Mouse (Mus musculus) testis, postnatal 14 days (tissue): Measurements from ENCODE around the gene Psmd13.

Experiments
- DNase-seq: peaks from one replicate; pipeline ENCODE4 v3.0.0; 2021; ENCODE audit warnings: low spot score

The Psmd13 gene

DNA sequence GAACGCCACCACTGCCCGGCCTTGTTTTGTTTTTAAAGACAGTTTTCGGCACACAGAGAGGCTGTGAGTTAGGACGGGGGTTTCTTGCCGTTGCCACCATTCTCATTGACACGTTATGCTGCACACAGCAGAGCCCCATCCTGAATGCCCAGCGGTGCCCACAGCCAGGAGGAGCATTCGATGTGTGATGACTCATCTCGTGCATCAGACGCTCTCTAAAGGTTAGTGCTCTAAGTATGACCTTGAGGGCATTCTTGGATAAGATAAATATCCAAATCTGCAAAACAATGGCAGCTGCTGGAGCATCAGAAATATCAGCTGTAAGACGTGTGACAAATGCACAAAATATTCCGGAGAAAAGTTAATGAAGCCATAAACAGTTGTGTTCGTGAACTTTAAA lies 25.4 kb downstream of the Psmd13 start:
- DNase-seq = no peak

DNA sequence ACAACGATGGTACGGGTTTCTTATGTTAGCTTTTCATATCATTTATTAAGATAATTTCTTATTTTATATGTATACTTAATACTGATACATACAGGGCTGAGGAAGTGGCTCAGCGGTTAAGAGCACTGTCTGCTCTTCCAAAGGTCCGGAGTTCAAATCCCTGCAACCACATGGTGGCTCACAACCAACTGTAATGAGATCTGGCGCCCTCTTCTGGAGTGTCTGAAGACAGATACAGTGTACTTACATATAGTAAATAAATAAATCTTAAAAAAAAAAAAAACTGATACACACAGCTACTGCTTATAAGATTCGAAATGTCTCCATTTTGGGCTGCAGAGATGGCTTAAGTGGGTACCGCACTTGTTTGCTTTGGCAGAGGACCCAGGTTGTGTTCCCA lies 25.9 kb downstream of the Psmd13 start:
- no peak for DNase-seq

DNA sequence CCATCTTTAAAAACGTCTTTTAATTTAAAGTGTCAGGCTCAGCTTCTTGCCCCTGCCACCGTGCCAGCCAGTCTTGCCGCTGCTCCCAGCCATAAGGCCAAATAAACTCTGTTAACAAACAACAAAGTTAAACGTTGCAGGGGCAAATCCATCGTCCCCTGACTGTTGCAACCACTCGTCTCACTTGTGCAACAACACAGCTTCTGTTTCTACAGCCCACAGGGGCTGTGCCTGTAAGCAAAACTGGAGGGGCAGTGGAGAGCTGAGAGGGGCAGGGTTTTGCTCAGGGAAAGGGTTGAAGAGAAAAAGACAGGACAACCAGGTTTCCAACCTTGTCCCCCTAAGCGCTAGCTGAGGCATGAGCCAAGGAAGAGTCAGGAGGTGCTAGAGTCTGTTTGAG lies 26.4 kb downstream of the Psmd13 start:
- DNase-seq = no peak

DNA sequence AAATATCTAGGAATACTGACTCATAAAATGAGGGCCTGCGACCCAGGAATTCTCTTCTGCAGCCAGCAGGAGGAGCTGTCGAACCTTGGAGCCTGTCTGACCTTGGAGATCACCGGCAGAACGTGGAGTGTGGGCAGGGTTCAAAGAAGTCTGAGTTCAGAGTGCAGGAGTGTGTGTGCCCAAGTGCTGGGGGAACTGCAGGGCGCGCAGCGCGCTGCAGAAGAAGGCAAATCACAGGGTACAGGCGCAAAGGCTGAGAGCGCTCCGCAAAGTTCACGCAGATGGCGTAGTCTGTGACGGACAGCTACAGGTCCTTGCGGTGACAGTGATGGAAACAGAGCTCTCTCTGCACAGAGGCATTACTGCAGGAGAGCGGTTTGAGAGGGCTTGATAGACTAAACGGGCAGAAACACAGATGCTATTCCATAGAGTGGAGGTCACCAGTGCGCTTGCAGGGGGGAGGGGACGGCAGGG lies 26.9 kb downstream of the Psmd13 start:
- peak; percentile 69 for DNase-seq

DNA sequence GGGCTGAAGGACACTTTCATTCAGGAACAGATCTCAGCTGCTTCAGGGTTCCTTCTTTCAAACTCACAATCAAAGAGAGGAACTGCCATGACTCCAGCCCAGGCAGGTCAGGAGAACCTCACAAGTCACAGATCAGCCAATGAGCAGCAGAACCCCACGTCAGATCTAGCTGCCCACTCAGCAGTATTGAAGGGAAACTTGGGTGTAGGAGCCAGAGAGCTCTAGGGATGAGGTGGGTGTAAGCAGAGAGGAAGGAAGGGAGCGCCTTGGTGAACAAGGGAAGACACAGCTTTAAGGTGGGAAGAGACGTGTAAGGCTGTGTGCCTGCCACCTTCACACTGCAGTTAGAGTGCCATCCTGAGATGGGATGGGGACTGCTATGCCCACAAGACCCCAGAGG lies 30.5 kb downstream of the Psmd13 start:
- no peak for DNase-seq

DNA sequence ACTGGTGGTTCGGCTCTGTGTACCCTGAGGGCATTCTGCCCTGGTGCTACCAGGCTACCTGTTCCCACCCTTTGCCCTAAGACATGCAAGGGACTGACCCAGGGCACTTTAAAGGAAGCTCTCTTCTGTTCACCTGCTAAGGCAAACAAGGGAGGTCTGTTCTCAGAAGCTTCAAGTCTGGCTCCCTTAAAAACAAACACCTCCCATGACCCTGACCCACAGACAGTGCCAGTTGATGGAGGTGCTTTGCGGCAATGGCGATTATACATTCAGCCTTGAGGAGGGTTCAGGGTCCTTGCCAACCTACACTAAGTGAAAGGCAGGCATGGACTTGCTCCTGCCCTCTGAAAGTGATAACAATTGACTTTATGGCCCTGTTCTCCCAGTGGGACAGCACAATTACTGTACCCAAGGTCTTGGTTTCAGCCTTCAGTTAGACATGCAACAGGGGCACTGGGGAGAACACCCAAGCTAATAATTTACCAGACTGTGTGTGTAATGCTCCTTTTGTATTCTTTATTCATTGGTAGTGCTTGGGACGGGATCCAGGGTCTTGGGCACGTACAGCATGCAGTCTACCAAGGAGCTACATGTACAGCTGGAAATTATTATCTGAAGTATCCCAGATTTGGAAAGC lies 31.2 kb downstream of the Psmd13 start:
- no peak for DNase-seq

DNA sequence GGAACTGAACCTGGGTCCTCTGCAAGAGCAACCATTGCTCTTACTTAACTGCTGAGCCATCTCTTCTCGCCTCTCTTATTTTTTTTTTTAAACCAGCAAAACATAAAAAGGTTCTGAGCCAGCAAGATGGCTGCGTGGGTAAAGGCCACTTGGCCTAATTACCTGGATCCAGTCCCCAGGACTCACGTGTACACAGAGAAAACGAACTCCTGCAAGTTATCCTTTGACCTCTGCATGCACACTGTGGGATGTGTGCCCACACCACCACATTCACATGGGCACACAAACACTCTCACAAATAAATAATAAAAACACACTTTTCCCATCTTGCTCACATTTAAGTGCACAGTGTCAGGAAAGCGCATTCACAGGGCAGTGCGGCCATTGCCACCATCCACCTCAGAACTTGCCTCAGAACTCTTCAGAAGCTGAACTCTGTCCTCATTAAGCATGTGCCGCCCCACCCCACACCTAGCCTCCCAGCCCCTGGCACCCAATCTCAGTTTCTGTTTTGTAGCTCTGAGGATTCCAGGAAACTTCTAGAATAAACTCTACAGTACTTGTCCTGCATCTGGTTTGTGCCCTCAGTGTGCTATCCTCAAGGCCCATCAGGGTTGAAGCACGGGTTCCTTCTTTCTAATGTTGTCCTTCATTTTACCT lies 32.4 kb downstream of the Psmd13 start:
- no peak for DNase-seq

DNA sequence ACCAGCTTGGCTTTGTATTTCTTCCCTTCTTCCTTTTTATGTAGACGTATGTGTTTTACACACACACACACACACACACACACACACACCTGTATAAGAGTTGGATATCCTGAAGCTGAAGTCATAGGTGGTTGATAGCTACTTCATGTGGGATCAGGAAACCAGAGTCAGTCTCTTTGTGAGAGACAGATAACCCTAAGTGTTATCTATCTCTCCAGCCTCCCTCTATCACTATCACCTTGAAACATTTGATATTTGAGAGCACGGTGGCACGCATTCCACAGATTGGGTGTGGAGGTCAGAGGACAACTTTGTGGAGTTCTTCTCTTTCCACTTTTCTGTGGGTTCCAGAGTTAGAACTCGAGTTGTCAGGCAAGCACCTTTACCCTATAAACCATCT lies 38.1 kb downstream of the Psmd13 start:
- no peak for DNase-seq

DNA sequence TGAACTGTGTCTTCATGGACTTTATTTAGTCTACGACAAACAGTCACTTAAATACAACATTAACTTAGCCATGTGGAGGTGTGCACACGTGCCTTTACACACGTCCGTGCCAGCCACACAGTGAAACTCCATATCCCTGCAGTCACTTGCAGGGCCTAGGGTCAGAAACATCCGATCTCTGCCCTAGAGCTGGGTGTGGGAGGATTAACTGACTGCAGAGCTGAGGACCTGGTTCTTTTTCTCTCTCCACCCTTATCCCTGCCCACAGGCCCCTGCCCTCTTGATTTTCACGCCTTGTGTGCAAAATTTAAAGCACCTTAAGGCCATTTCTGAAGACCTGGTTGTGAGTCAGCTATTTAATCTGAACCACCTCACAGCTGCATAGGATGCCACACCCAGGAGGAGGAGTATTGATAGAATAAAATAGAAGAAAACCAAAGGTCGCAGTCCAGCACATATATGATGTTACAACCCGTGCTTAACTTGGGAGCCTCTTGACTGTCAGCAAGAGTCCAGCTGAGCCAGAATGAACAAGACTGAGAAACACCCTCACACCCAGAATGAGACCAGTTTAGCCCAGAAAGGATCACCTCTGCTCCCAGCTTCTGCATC lies 38.8 kb downstream of the Psmd13 start, which contains the start of gene Nlrp6:
Nlrp6 (plus strand) TSS at position 485 of the 612 bp plus-strand sequence.
- DNase-seq = no peak

DNA sequence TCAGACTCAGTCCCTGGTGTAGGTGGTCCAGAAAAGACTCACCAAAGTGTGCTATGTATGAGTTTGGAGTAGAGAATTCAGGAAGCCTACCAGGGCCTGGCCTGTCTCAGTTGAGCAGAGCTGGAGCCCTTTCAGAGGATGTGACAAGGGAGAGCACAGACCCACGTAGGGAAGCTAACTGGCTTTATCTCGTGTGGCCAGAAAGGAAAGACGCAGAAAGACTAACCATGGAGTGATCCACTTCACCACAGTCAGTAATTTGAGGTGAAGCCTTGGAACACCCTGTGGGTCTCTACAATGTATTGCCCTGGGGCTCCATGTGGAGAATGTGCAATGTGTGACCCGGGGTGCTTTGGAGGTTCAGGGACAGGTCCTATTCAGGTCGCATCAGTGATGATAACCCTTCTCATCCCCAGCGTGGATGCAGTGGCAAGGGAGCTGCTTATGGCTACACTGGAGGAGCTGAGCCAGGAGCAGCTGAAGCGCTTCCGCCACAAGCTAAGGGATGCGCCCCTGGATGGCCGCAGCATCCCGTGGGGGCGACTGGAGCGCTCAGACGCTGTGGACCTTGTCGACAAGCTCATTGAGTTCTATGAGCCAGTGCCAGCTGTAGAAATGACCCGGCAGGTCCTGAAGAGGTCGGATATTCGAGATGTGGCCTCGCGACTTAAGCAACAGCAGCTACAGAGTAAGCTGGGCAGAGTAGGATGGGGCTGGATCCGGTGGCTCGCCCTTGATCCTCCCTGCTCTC lies 39.6 kb downstream of the Psmd13 start:
- no peak for DNase-seq

DNA sequence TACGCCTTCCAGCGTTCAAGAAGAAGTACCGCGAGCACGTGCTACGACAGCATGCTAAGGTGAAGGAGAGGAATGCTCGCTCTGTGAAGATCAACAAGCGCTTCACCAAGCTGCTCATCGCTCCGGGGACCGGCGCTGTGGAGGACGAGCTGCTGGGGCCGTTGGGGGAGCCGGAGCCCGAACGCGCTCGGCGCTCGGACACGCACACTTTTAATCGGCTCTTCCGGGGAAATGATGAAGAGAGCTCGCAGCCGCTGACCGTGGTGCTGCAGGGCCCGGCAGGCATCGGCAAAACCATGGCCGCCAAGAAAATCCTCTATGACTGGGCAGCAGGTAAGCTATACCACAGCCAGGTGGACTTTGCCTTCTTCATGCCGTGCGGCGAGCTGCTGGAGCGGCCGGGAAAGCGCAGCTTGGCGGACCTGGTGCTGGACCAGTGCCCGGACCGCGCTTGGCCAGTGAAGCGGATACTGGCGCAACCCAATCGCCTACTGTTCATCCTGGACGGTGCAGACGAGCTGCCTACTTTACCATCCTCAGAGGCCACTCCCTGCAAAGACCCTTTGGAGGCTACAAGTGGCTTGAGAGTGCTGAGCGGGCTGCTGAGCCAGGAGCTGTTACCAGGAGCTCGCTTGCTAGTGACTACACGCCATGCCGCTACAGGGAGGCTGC lies 40.8 kb downstream of the Psmd13 start:
- no peak for DNase-seq

DNA sequence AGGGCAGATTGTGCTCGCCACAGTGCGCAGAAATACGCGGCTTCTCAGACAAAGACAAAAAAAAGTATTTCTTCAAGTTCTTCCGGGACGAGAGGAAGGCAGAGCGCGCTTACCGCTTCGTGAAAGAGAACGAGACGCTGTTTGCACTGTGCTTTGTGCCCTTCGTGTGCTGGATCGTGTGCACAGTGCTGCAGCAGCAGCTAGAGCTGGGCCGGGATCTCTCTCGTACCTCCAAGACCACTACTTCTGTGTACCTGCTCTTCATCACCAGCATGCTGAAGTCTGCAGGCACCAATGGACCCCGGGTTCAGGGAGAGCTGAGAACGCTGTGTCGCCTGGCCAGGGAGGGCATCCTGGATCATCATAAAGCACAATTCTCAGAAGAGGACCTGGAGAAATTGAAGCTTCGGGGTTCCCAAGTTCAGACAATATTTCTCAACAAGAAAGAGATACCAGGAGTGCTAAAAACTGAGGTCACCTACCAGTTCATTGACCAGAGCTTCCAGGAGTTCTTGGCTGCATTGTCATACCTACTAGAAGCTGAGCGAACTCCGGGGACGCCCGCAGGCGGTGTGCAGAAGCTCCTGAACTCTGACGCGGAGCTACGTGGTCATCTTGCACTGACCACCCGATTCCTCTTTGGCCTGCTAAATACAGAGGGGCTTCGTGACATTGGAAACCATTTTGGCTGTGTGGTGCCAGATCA lies 41.5 kb downstream of the Psmd13 start:
- DNase-seq = no peak

DNA sequence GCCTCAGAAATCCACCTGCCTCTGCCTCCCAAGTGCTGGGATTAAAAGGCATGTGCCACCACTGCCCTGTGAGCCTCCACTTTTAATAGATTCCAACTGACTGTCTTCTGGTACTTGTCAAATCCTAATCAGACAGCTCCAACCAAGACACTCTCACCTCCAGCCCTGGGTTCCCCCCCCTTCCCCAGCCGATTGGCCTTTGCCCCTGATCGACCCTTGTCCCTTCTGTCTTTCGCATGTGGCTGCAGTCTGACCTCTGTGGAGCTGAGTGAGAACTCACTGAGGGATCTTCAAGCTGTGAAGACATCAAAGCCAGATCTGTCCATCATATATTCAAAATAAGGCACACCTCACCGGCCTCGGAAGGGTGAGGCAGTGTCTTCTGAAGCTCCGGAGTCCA lies 45.4 kb downstream of the Psmd13 start:
- no peak for DNase-seq

DNA sequence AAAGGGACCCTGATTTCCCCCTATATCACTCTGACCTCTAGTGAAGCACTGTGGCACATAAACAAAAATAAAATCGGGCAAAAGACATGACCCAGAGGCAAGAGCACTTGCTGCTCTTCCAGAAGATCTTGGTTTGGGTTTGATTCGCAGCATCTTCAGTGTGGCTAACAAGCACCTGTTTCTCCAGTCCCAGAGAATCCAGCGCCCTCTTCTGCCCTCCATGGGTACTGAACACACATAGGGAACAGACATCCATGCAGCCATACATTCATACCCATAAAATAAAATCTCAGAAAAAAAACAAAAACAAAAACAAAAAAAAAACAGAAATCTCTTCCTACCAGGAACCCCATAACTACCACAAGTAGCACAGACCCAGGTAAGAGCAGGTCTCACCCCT lies 56.7 kb downstream of the Psmd13 start:
- no peak for DNase-seq

DNA sequence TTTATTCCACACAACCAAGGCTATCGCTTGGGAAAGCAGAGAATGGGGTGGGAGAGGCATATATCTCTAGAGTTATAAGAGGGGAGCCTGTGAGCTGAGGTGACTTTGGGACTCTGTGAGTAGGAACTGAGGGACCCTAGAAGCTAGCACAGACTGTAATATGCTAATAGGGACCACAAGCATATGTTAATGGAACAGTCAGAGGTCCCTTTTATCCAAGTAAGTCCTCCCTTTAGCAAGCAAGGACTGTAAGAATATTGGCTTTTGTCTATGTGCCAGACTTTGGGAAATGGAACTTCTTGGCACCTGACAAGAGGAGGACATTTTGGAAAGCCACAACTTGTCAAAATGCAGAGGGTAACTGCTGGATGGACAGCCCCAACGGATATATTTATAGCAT lies 57.1 kb downstream of the Psmd13 start:
- no peak for DNase-seq

DNA sequence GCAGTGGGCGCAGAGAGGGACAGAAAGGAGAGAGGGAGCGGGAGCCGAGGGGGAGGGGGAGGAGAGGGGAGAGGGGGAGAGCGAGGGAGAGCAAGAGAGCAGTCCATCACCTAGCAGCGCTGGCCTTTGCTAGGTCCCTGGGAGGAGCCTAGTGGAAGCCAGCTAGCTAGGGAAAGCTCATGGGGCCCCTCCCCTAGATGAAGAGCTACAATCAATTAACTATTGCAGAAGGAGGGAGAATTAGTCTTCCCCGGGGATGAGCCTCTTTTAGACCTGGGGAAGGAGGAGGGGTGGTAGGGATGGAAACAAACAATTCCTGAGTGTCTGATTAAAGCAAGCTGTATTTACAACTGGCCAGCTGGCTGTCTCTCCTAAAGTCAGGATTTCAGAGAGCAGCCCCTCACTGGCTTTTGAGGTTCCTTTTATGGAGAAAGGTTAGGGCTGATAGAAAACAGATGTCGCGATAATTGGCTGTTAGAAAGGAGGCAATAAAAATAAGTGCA lies 58.0 kb downstream of the Psmd13 start:
- peak; percentile 52 for DNase-seq

DNA sequence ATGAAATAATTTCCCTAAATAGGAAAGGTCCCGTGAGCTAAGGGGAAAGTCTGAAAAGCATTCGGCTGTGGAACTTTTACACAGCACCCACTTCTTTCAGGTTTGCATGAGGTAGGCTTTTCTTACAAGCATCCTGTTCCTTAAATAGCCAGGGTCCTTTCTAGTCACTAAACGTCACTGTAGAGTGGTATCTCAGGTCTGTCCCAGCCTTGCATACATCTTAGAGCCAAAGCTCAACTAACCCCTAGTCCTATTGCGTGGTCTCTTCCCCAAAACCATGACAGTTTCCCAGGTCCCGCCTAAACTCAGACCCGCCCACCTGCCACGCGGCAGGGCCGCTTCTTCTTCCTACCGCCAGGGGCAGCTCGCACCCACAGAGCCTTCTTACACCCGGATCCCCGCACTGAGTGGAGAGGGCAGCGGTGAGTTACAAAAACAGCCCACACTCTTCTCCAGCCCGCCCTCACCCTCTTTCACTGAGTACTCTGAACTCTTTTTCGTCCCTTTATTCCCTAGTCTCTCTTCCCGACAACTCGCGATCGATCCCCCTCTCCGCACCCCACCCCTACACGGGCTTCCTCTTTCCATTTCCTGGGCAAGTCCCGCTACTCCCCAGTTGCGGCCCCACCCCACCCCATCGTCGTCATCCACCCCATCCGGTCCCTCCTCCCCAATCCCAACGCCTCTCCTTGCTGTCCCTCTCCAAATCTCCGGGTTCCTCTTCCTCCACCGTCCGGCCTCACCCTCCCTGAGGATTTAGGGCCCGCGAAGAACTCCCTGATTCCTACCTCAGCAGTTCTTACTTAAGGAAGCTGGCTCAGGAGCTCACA lies 59.7 kb downstream of the Psmd13 start, which contains the start of gene Pgghg:
Pgghg (plus strand) TSS at position 170 of the 830 bp plus-strand sequence.
- DNase-seq = peak; percentile 76

DNA sequence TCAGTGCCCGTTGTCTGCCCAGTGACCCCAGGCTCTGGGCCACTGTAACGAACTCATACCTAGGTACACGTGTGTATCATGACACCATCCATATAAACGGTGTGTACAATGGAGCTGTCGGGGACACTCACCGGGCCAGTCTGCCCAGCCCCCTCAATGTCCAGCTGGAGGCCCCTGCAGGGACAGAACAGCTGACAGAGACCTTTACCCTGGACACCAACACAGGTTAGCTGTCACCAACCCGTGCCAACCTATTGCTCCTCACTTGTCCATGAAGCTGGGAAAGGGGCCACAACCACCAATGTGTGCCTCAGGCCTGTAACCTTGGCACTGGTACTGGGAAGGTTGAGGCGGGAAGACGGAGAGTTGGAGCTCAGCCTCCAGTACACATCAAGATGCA lies 60.6 kb downstream of the Psmd13 start:
- no peak for DNase-seq

DNA sequence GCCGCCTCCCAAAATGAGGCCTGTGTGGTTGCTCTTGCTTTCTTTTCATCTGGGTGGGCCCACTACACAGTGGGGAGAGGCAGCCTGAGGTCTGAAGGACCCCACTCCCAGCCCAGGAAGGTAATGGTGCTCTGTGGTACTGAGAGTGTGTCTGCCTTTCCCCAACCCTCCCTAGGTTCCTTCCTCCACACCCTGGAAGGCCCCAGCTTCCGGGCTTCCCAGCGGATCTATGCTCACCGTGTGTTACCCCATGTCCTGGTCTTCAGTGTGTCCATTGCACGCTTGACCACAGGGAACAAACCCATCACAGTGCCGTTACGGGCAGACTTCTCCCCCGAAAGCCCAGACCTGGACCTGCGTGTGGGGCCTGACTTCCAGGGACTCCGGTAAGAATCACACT lies 61.0 kb downstream of the Psmd13 start:
- no peak for DNase-seq

DNA sequence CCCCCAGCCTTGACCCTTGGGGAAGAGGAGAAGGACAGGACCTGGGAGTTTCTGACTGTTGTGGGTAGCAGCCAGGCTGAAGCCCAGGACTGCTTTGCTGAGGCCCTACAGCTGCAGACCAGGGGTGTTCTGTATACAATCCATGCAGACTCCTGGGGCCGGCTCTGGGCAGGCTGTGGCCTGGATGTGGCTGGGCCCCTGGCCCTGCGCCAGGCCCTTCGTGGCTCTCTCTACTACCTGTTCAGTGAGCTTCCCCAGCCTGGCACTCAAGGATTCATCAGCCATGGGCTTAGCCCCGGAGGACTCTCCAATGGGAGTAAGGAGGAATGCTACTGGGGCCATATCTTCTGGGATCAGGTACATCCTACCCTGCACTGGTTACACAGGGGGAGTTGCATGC lies 61.6 kb downstream of the Psmd13 start:
- no peak for DNase-seq
